Mouse (Mus musculus): Measurements from ENCODE around the gene Tmem51. TPM values are rescaled to one million over a fixed set of nuclear protein-coding genes. Genes with fewer than 3 reads are reported as not detected.
A peak's percentile ranks its signal among the peaks of the same experiment; 100 is the strongest.

Tmem51 gene
- total and polyA plus RNA-seq, 3 experiments: 1.4 to 8.0 (median 8.0) TPM

- dilution Hi-C loops (cut with MboI; ENCODE audit: extremely low pct_ligation_motif_present, extremely low pct_unique_long_range_greater_than_20kb, low sequenced_read_pairs): no loop called here
- Histone ChIP-seq H3K27ac (ENCODE audit: insufficient read depth, low read depth) (no peak overlapping the region), H3K27me3 (replicated peaks) (peaks cover 33% of the 10 kb centered on the region), H3K36me3 (replicated peaks in 1 of 2; ENCODE audit: control insufficient read depth in 1 of 2, insufficient read depth in 1 of 2, low read length in 1 of 2) (no peaks in the 10 kb centered on the region), H3K4me1 (ENCODE audit: control insufficient read depth in 1 of 2, insufficient read depth in 2 of 2) (peaks cover 15 to 60% of the 10 kb centered on the region in 2 experiments), H3K4me3 (replicated peaks in 1 of 3; ENCODE audit: low read depth in 2 of 3, low read length in 2 of 3, poor library complexity in 1 of 3) (peak overlapping the region; percentile 35 to 56 (median 55)), H3K9ac (ENCODE audit: insufficient read depth, low read depth) (no peak overlapping the region; the same call in 1 of the 2 replicates), H3K4me2 (ENCODE audit: insufficient read depth, low read depth, poor library complexity, severe bottlenecking) (peak overlapping the region; percentile 60), H3K9me3 (replicated peaks; ENCODE audit: low read length) (peaks cover 3% of the 10 kb centered on the region), H3K79me2 (replicated peaks; ENCODE audit: control insufficient read depth, extremely low read depth, insufficient read depth, poor library complexity, severe bottlenecking) (no peaks in the 10 kb centered on the region)
- TF ChIP-seq SIN3A (IDR thresholded peaks at IDR 0.05; ENCODE audit: low read length) (no peak), HCFC1 (IDR thresholded peaks at IDR 0.05; ENCODE audit: low read depth, low read length) (no peak), TBP (conservative IDR thresholded peaks at IDR 0.05; ENCODE audit: low read depth, low read length) (no peak), EP300 (IDR thresholded peaks at IDR 0.05; ENCODE audit: low read length) (no peak), ETS1 (conservative IDR thresholded peaks at IDR 0.05; ENCODE audit: low read depth, low read length) (no peak), TCF12 (IDR thresholded peaks at IDR 0.05; ENCODE audit: low read depth, low read length) (no peak), JUND (conservative IDR thresholded peaks at IDR 0.05; ENCODE audit: low read depth, low read length) (no peak), USF1 (IDR thresholded peaks at IDR 0.05; ENCODE audit: low read depth, low read length) (no peak), NRF1 (IDR thresholded peaks at IDR 0.05; ENCODE audit: low read depth, low read length) (no peak), RCOR1 (conservative IDR thresholded peaks at IDR 0.05; ENCODE audit: low read depth, low read length) (no peak), MEF2A (IDR thresholded peaks at IDR 0.05; ENCODE audit: borderline replicate concordance, low read depth, low read length) (no peak), JUN (IDR thresholded peaks at IDR 0.05; ENCODE audit: insufficient read depth, low read depth, low read length) (no peak), CHD1 (IDR thresholded peaks at IDR 0.05; ENCODE audit: low read depth, low read length) (no peak), ZNF384 (IDR thresholded peaks at IDR 0.05; ENCODE audit: low read depth, low read length) (no peak), BHLHE40 (IDR thresholded peaks at IDR 0.05; ENCODE audit: low read depth, low read length) (no peak), USF2 (conservative IDR thresholded peaks at IDR 0.05; ENCODE audit: low read depth, low read length) (no peak), IRF4 (IDR thresholded peaks at IDR 0.05; ENCODE audit: low read depth, low read length) (peak; percentile 44; the same call in 1 of the 2 replicates), ZC3H11A (IDR thresholded peaks at IDR 0.05; ENCODE audit: low read depth, low read length) (no peak), CTCF (conservative IDR thresholded peaks at IDR 0.05 in 1 of 2, IDR thresholded peaks at IDR 0.05 in 1 of 2; ENCODE audit: low read depth in 2 of 2, low read length in 2 of 2) (peak in 1 of 2 experiments; percentile 69; a peak in 2 of 4 replicates), SMC3 (IDR thresholded peaks at IDR 0.05; ENCODE audit: low read depth, low read length) (peak; percentile 42), PAX5 (IDR thresholded peaks at IDR 0.05; ENCODE audit: low read length) (no peak), ZMIZ1 (IDR thresholded peaks at IDR 0.05; ENCODE audit: low read depth, low read length) (no peak), ELF1 (IDR thresholded peaks at IDR 0.05; ENCODE audit: low read depth, low read length) (no peak), MAZ (IDR thresholded peaks at IDR 0.05; ENCODE audit: low read depth, low read length) (0 out of 2 replicates have a peak, but pooled peaks have one; percentile 47), MXI1 (IDR thresholded peaks at IDR 0.05; ENCODE audit: low read depth, low read length) (no peak), NELFE (IDR thresholded peaks at IDR 0.05; ENCODE audit: low read depth, low read length) (no peak), UBTF (IDR thresholded peaks at IDR 0.05; ENCODE audit: low read depth, low read length) (no peak), MAFK (IDR thresholded peaks at IDR 0.05; ENCODE audit: insufficient replicate concordance, low read length) (no peak), KAT2A (IDR thresholded peaks at IDR 0.05; ENCODE audit: insufficient replicate concordance, low read length) (no peak), GABPA (IDR thresholded peaks at IDR 0.05; ENCODE audit: insufficient replicate concordance, low read depth, low read length) (no peak), RAD21 (IDR thresholded peaks at IDR 0.05; ENCODE audit: low read depth, low read length) (peak; percentile 39), CHD2 (IDR thresholded peaks at IDR 0.05; ENCODE audit: low read length) (no peak), E2F4 (IDR thresholded peaks at IDR 0.05; ENCODE audit: insufficient replicate concordance, low read depth, low read length) (no peak), POLR2AphosphoS2 (IDR thresholded peaks at IDR 0.05; ENCODE audit: low read depth, low read length) (no peak), ZKSCAN1 (IDR thresholded peaks at IDR 0.05; ENCODE audit: borderline replicate concordance, low read depth, low read length) (no peak), MAX (IDR thresholded peaks at IDR 0.05; ENCODE audit: low read length) (no peak), MYC (IDR thresholded peaks at IDR 0.05; ENCODE audit: low read depth, low read length) (no peak), POLR2A (IDR thresholded peaks at IDR 0.05; ENCODE audit: low read depth, low read length) (no peak)
- peak; percentile 61 for DNase-seq (ENCODE audit: extremely low read depth)
- in situ Hi-C loops (cut with MboI; ENCODE audit: low pct_ligation_motif_present, low pct_unique_long_range_greater_than_20kb, low sequenced_read_pairs): loop anchor here (25.0 kb wide), 1 partner anchor 671 kb away; the partner anchor contains the start of genes Clcnkb and Hspb7
Observed at GRCm38 (mm10) chr4:142083762-142084130, 358 bp downstream of the Tmem51 start.

All from CH12.LX (cell line).